Mouse (Mus musculus) bone marrow macrophage, adult 2 months (primary cell): ENCODE measurements around the gene C1qtnf1. TPM values are rescaled to one million over a fixed set of nuclear protein-coding genes. Genes with fewer than 3 reads are reported as not detected.

Experiments used
- H3K27ac ChIP-seq: 2 replicates; pipeline ENCODE4 v1.5.1; 2012; ENCODE audit warnings: low read depth, low read length; ENCODE audit not compliant: insufficient read depth
- H3K4me1 ChIP-seq: 2 replicates; pipeline ENCODE4 v1.6.1; 2012; ENCODE audit warnings: low read length; ENCODE audit not compliant: control insufficient read depth, insufficient read depth
- H3K4me3 ChIP-seq: 2 replicates; pipeline ENCODE4 v1.5.1; 2012; ENCODE audit warnings: mild to moderate bottlenecking, low read length, moderate library complexity; ENCODE audit not compliant: insufficient read depth
- CTCF ChIP-seq: IDR thresholded peaks from 2 replicates; pipeline ENCODE4 v1.5.1; 2012; ENCODE audit warnings: low read depth, mild to moderate bottlenecking, low read length, moderate library complexity
- POLR2A ChIP-seq: IDR thresholded peaks from 2 replicates; pipeline ENCODE4 v1.6.1; 2012; ENCODE audit warnings: mild to moderate bottlenecking, low read depth, low read length, borderline replicate concordance
- polyA plus RNA-seq: library from polyadenylated mRNA; stranded (reverse); fragments of >200 nt; gene quantifications from 2 replicates; pipeline ENCODE4 v1.2.4, GENCODE M21; 2012; ENCODE audit not compliant: missing spikeins, insufficient read depth, insufficient read length

Gene C1qtnf1
- polyA plus RNA-seq, 1 experiment = not detected

DNA sequence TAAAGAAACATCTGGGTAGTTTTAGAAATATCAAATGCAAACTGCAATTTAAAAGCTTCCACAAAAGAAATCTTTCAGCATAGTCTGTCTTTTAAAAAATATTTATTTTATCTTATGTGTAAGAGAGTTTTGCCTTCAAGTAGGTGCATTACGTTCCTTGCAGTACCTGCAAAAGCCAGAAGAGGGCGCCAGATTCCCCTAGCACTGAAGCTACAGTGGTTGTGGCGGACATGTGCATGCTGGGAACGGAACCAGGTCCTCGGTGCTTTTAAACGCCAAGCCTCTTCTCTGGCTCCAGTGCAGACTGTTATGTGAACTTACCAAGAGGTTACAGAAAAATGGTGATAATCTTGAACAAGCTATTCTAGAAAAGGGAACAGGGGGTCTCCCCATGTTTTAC lies 32.3 kb downstream of the C1qtnf1 start:
- H3K27ac ChIP-seq = no peak overlapping the region
- peaks cover 56% of the 10 kb centered on the region for H3K4me1 ChIP-seq
- no peak for TF ChIP-seq POLR2A
- peak; percentile 99 for TF ChIP-seq CTCF
- H3K4me3 ChIP-seq = no peak overlapping the region

DNA sequence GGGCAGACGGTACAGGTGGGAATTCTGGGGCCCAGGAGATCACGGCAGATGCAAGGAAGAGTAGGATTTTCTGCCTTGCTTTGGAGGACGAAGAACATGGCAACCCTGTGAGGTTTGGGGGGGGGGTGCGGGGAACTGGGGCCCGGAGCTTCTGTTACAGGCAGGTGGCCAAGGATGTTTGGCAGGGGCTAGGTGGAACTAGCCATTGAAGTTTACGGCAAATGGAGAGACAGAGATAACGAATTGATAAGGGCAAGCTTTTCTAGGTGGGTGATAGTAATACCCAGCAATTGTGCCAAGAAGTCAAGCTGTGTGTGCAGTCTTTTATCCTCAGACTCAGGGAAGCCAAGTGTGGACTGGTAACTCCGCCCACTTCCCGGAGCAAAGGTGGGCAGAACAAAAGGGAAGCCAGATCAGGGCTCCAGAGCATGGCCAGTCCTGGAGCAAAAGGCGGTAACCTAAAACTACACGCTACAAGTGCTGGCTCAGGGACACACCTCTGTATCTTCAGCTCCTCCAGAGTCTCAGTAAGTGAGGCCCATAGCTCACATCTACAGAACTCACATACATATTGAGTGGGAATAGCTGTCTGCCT lies 39.5 kb downstream of the C1qtnf1 start:
- TF ChIP-seq POLR2A = no peak
- TF ChIP-seq CTCF = no peak
- H3K27ac ChIP-seq = no peak overlapping the region
- no peak overlapping the region for H3K4me3 ChIP-seq
- peaks cover 26% of the 10 kb centered on the region for H3K4me1 ChIP-seq

DNA sequence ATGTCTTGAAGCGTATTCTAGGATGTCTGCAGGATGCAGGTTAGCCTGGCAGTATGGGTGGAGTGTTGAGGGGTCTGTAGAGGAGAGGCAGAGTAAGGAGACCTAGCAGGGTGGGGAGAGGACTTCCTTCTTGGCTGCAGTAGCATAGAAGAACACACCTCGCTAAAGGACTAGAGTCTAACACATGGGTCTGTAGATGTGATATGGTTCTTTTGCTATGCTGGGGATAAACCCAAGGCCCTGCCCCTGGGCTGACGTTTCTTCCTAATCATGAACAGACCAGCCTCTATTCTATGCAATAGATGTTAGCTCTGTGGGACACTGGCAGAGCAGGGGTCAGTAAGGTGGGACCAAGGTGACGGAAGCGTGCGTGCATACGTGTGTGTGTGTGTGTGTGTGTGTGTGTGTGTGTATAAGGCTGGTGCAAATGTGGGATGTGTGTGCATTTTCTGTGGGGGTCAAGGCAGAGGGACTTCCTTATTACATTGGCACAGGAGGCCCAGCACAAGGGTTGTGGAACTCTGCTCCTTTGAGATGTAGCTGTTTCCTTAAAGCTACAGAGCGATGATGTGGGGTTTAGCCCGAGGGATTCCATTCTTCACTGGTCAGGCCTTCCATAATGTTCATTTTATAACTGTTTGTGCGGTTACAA lies 41.6 kb downstream of the C1qtnf1 start:
- H3K4me3 ChIP-seq = no peak overlapping the region

DNA sequence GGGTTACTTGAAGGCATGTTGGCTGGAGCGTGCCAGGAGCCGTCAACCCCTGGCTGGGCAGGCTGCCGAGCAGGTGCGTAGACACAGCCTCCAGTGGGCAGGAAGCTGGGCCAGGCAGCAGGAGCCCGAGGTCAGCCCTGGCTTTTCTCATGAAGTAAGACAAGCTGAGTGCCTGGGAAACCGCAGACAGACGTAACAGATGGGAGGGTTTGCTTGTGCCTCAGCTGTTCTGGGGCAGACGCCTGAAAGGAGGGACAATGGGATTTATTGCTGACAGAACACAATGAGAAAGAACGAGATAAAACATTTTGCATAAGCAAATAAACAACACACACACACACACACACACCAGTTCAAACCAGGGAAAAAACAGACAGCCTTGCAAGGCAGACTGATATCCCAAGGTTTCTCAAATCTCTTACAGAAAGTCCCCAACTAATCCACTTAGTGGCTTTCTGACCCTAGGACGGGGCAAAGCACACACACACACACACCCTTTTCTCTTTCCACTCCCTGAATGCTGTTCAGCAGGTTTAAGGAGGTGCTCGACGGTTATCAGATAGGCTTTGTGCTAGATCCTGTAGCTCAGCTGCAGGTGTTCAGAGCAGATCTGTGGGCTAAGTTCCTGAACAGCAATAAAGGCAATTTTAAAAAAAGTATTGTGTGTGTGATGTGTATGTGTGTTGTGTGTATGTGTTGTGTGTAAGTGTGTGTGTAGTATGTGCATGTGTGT lies 42.4 kb downstream of the C1qtnf1 start:
- Histone ChIP-seq H3K27ac (no peak overlapping the region), H3K4me1 (peaks cover 26% of the 10 kb centered on the region), H3K4me3 (no peak overlapping the region)
- TF ChIP-seq POLR2A = no peak

More for the DNA sequence above, 41.6 kb downstream of the C1qtnf1 start:
- TF ChIP-seq CTCF (no peak), POLR2A (no peak)
- Histone ChIP-seq H3K4me1 (peaks cover 32% of the 10 kb centered on the region), H3K27ac (no peak overlapping the region)

DNA sequence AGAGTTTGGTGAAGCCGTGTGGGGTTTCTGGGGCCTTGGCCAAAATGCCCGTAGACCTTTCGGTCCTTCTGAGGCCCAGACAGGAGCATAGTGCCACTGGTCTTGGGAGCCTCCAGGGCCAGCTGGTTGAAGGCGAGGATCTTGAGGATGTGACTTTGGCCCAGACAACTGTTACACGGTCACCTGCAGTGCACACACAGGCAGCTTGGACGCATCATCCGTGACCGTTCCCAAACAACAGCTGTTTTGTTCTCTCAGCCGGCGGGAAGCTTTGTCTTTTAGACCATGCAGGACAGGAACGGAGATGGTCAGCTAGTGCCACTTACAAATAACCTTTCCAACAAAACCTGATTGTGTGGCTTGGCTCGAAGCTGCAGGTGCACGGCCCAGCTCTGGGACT lies 43.7 kb downstream of the C1qtnf1 start:
- H3K27ac ChIP-seq = no peak overlapping the region
- peaks cover 23% of the 10 kb centered on the region for H3K4me1 ChIP-seq
- no peak overlapping the region for H3K4me3 ChIP-seq
- TF ChIP-seq CTCF (no peak), POLR2A (no peak)

DNA sequence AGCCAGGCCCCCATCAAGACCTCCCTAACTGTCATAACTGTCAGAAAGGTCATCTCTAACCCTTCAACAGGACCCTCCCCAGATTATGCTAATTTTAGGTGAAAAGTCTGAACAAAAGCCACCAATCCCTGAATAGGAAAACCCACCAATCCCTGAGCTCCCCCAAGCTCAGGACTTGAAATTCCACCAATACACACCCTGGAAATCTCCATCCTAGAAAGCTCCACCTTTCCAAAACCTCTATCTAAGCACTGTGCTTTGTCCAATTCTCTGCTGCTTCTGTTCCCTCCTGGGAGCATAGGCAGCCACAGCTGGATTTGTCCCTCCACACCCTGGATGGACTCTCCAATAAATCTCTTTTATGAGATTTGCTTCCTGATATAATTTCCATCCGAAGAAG lies 45.2 kb downstream of the C1qtnf1 start:
- Histone ChIP-seq H3K4me1 (peaks cover 30% of the 10 kb centered on the region), H3K4me3 (no peak overlapping the region), H3K27ac (no peak overlapping the region)
- TF ChIP-seq CTCF (no peak), POLR2A (no peak)

DNA sequence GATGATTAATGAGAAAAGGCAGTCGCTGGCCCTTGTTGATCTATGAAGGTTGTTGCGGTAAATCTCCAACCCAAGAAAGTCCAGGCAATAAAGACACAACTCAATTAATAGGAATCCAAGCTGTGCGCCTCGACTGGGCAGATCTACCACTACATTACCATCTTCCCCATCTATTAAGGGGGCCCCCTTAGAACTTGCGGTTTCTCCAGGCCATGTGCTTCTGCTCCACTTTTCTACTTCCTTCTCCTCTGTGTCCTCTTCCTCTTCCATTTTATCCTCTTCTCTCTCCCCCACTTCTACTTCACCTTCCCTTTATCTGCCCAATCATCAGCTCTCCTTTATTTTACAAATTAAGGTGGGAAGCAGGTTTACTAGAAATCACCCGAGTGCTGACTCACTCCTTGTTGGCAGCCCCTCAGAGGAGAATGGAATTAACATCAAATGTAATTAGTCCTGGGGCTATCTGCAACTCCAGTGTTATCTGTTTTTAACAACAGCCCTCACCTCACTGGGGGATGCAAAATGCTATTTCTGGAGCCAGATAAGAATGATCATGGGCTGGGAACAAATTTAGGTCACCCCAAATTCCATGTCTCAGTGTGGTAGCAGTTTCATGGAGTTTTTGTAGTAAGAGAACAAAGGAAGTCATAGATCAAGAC lies 46.0 kb downstream of the C1qtnf1 start:
- Histone ChIP-seq H3K27ac (peak overlapping the region; percentile 23; the same call in 1 of the 2 replicates), H3K4me1 (peaks cover 30% of the 10 kb centered on the region), H3K4me3 (no peak overlapping the region)
- no peak for TF ChIP-seq CTCF
- no peak for TF ChIP-seq POLR2A

DNA sequence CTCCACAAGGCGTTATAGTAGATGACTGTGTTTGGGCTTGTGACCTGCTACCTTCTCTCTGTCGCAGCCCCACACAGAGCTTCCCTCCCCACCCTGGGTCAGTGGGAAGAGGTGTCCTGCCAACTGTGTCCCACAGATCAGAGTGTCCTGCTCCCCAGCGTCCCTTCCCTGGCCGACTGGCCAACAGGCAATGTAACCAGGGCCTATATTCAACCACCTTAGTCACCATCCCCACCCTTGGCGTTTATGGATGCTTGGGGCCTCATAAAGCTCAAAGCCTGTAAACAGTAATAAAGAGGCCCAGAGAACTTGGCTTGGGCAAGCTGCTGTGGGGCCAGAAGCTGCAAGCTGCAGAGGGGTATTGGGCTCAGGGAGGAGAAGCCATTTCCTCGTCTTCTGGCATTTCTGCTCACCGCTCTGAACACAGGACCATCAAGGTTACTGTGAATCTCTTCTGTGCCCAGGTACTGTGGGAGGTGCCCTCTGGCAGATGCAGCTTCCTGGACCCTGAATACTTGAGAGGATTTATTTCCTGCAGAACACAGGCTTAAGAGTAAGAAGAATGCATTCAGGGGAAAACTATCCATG lies 47.6 kb downstream of the C1qtnf1 start:
- no peak for TF ChIP-seq CTCF
- TF ChIP-seq POLR2A = no peak
- H3K27ac ChIP-seq = no peak overlapping the region
- H3K4me3 ChIP-seq = no peak overlapping the region
- peaks cover 21% of the 10 kb centered on the region for H3K4me1 ChIP-seq
